Comparison of ENCODE assay signal across 23 mouse cellular contexts in the genomic region with DNA sequence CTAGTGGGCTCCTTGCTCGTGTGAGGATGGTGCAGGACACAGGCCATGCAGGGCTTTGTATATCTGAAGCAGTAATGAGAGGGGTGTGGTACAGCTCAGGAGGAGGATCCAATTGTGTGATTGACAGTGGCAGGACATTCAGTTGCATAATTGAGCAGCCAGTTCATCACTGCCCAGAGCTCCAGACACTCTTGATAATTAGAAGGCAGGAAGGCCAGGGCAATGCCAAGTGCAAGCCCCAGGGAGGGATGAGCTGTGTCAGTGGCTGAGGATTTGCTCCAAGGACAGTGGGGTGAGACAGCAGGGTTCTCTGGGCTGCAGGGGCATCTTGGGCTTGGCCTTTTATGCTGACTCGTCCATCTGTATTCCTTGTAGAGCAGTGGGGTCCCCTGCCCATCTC. TPM values are rescaled to one million over a fixed set of nuclear protein-coding genes. Genes with fewer than 3 reads are reported as not detected.
DNase-seq lines count a peak whose midpoint lies in the region; ATAC-seq lines count a peak whose summit lies in the region.
"Had no signal": no experiment of that assay in that cellular context is flagged by ENCODE, and none has a peak within 500 bp of the region (broad histone marks: within the 10 kb centered on the region; RNA-seq: fewer than 3 reads in every experiment).

No protein-coding gene starts in this region.

- no peaks in the 10 kb centered on the region for H3K4me1 ChIP-seq in hindbrain, embryonic 11.5 days (replicated peaks; ENCODE audit: control insufficient read depth, insufficient read depth, low read length)
- no peaks in the 10 kb centered on the region for H3K4me1 ChIP-seq in hindbrain, embryonic 16.5 days (ENCODE audit: control insufficient read depth, insufficient read depth, low read depth, low read length)
- H3K4me1 ChIP-seq in neural tube, embryonic 13.5 days (replicated peaks): no peaks in the 10 kb centered on the region
- H3K4me1 ChIP-seq: embryonic facial prominence, embryonic 15.5 days; hindbrain, embryonic 10.5 days; hindbrain, embryonic 15.5 days had no signal

- H3K27me3 ChIP-seq in hindbrain, embryonic 11.5 days (ENCODE audit: control insufficient read depth, insufficient read depth, low read length): no peaks in the 10 kb centered on the region
- no peaks in the 10 kb centered on the region for H3K27me3 ChIP-seq in hindbrain, embryonic 16.5 days (replicated peaks; ENCODE audit: control insufficient read depth, insufficient read depth, low read length)
- H3K27me3 ChIP-seq in neural tube, embryonic 13.5 days: no peaks in the 10 kb centered on the region
- H3K27me3 ChIP-seq: embryonic facial prominence, embryonic 15.5 days; heart, embryonic 12.5 days; hindbrain, embryonic 15.5 days had no signal

- 54% methylated on average over 2 of the region's 2 CpGs for WGBS in hindbrain, embryonic 11.5 days
- 66% methylated on average over 2 of the region's 2 CpGs for WGBS in hindbrain, embryonic 16.5 days
- 54% methylated on average over 2 of the region's 2 CpGs for WGBS in neural tube, embryonic 13.5 days

- H3K36me3 ChIP-seq in hindbrain, embryonic 11.5 days (ENCODE audit: control insufficient read depth, insufficient read depth, low read length): no peaks in the 10 kb centered on the region
- no peaks in the 10 kb centered on the region; the same call in 1 of the 2 replicates for H3K36me3 ChIP-seq in hindbrain, embryonic 16.5 days (ENCODE audit: control insufficient read depth, insufficient read depth, low read length)
- H3K36me3 ChIP-seq in neural tube, embryonic 13.5 days: peaks cover 5% of the 10 kb centered on the region; the same call in 1 of the 2 replicates
- H3K36me3 ChIP-seq: forebrain, embryonic 10.5 days; hindbrain, embryonic 10.5 days; hindbrain, embryonic 15.5 days had no signal

- H3K9me3 ChIP-seq in hindbrain, embryonic 11.5 days (ENCODE audit: control insufficient read depth, low read length): no peaks in the 10 kb centered on the region
- peaks cover 10% of the 10 kb centered on the region; the same call in 1 of the 2 replicates for H3K9me3 ChIP-seq in hindbrain, embryonic 16.5 days (ENCODE audit: control insufficient read depth, low read length)
- H3K9me3 ChIP-seq in neural tube, embryonic 13.5 days: peaks cover 5% of the 10 kb centered on the region; the same call in 1 of the 2 replicates
- H3K9me3 ChIP-seq: embryonic facial prominence, embryonic 15.5 days; hindbrain, embryonic 15.5 days had no signal

- H3K9ac ChIP-seq in hindbrain, embryonic 11.5 days (ENCODE audit: low read depth, low read length): no peak overlapping the region
- H3K9ac ChIP-seq in hindbrain, embryonic 16.5 days (ENCODE audit: low read depth, low read length): no peak overlapping the region
- no peak overlapping the region for H3K9ac ChIP-seq in neural tube, embryonic 13.5 days
- H3K9ac ChIP-seq: embryonic facial prominence, embryonic 15.5 days; heart, embryonic 12.5 days; hindbrain, embryonic 15.5 days had no signal

- 0 out of 2 replicates have a peak, but pooled peaks have one; percentile 22 for ATAC-seq in hindbrain, embryonic 11.5 days (ENCODE audit: low FRiP score)
- no peak for ATAC-seq in hindbrain, embryonic 16.5 days
- 0 out of 2 replicates have a peak, but pooled peaks have one; percentile 19 for ATAC-seq in neural tube, embryonic 13.5 days (ENCODE audit: low read depth)
- ATAC-seq: forebrain, embryonic 16.5 days; inflammation-experienced regulatory T-cells, adult 6 months had no signal

- no peak overlapping the region for H3K4me3 ChIP-seq in hindbrain, embryonic 11.5 days (ENCODE audit: low read depth, low read length)
- H3K4me3 ChIP-seq in hindbrain, embryonic 16.5 days (ENCODE audit: low read length): no peak overlapping the region
- H3K4me3 ChIP-seq in neural tube, embryonic 13.5 days: no peak overlapping the region
- H3K4me3 ChIP-seq: embryonic facial prominence, embryonic 15.5 days; erythroblast, embryonic 14.5 days; forebrain, embryonic 10.5 days; heart, adult 2 months; heart, embryonic 12.5 days; hindbrain, embryonic 10.5 days; hindbrain, embryonic 15.5 days had no signal

- no peak overlapping the region for H3K4me2 ChIP-seq in hindbrain, embryonic 11.5 days (replicated peaks; ENCODE audit: low read depth, low read length)
- no peak overlapping the region for H3K4me2 ChIP-seq in hindbrain, embryonic 16.5 days (ENCODE audit: low read length)
- no peak overlapping the region for H3K4me2 ChIP-seq in neural tube, embryonic 13.5 days
- H3K4me2 ChIP-seq: embryonic facial prominence, embryonic 15.5 days; heart, embryonic 12.5 days; hindbrain, embryonic 15.5 days had no signal

- peak; percentile 55 for DNase-seq in adrenal gland, adult 8-10 months
- no peak for DNase-seq in adrenal gland, postnatal 14 days
- no peak for DNase-seq in hindbrain, embryonic 11.5 days (ENCODE audit: low spot score)
- no peak for DNase-seq in neural tube, embryonic 10.5 days (ENCODE audit: extremely low spot score, low spot score)
- DNase-seq in lung, postnatal 10 days: no peak
- DNase-seq: cerebellum, adult 11 months; cerebellum, adult 8-10 months; cerebellum, postnatal 14 days; embryo, embryonic 11 days; gastrocnemius, postnatal 10 days; heart, adult 2 months had no signal

- H3K27ac ChIP-seq in hindbrain, embryonic 11.5 days (ENCODE audit: low read depth, low read length): no peak overlapping the region
- H3K27ac ChIP-seq in hindbrain, embryonic 16.5 days (ENCODE audit: low read depth, low read length): no peak overlapping the region
- no peak overlapping the region for H3K27ac ChIP-seq in neural tube, embryonic 13.5 days (replicated peaks)
- H3K27ac ChIP-seq: embryonic facial prominence, embryonic 15.5 days; forebrain, embryonic 10.5 days; heart, adult 2 months; hindbrain, embryonic 10.5 days; hindbrain, embryonic 15.5 days had no signal

RNA-seq across cellular contexts. Expression of a gene that starts 17.0 kb away (rescaled TPM):
- 10 to 100 TPM; 25.4 to 38.6 (median 31.6) TPM for total RNA-seq in adrenal gland, adult 8-10 months (2022)
- total RNA-seq in adrenal gland, postnatal 14 days (2021): 27.1 and 32.0 TPM in 2 replicates
- polyA plus RNA-seq in hindbrain, embryonic 11.5 days (2014; fragmentation: Nextera tagmentation; extraction: Ambion mirVana): 61.4 and 62.4 TPM in 2 replicates
- 38.8 and 42.0 TPM in 2 replicates for polyA plus RNA-seq in hindbrain, embryonic 16.5 days (2015; fragmentation: Nextera tagmentation; extraction: Ambion mirVana)
- polyA plus RNA-seq in neural tube, embryonic 13.5 days (2015; fragmentation: Nextera tagmentation; extraction: Ambion mirVana): 40.3 and 41.5 TPM in 2 replicates

RNA-seq across cellular contexts. Expression of a gene that starts 35.2 kb away (rescaled TPM):
- 10 to 100 TPM; 26.9 to 55.8 (median 28.7) TPM for total RNA-seq in adrenal gland, adult 8-10 months (2022)
- total RNA-seq in adrenal gland, postnatal 14 days (2021): 10.6 and 12.0 TPM in 2 replicates
- 0.56 and 0.66 TPM in 2 replicates for polyA plus RNA-seq in hindbrain, embryonic 11.5 days (2014; fragmentation: Nextera tagmentation; extraction: Ambion mirVana)
- polyA plus RNA-seq in hindbrain, embryonic 16.5 days (2015; fragmentation: Nextera tagmentation; extraction: Ambion mirVana): 0.57 and 0.90 TPM in 2 replicates
- 0.44 and 0.70 TPM in 2 replicates for polyA plus RNA-seq in neural tube, embryonic 13.5 days (2015; fragmentation: Nextera tagmentation; extraction: Ambion mirVana)
- total RNA-seq: common myeloid progenitor, adult 5-6 weeks; MEL had no signal
- polyA plus RNA-seq: erythroblast, embryonic 14.5 days; inflammation-experienced regulatory T-cells, adult 6 months had no signal

RNA-seq across cellular contexts. Expression of a gene that starts 55.3 kb away (rescaled TPM):
- 10 to 100 TPM; 40.0 to 49.7 (median 41.0) TPM for total RNA-seq in adrenal gland, adult 8-10 months (2022)
- 34.0 and 34.6 TPM in 2 replicates for total RNA-seq in adrenal gland, postnatal 14 days (2021)
- polyA plus RNA-seq in hindbrain, embryonic 11.5 days (2014; fragmentation: Nextera tagmentation; extraction: Ambion mirVana): 41.2 and 48.5 TPM in 2 replicates
- polyA plus RNA-seq in hindbrain, embryonic 16.5 days (2015; fragmentation: Nextera tagmentation; extraction: Ambion mirVana): 46.2 and 47.9 TPM in 2 replicates
- polyA plus RNA-seq in neural tube, embryonic 13.5 days (2015; fragmentation: Nextera tagmentation; extraction: Ambion mirVana): 46.4 and 50.0 TPM in 2 replicates
- polyA plus RNA-seq: erythroblast, embryonic 14.5 days had no signal

RNA-seq across cellular contexts. Expression of a gene that starts 55.4 kb away (rescaled TPM):
- total RNA-seq in adrenal gland, adult 8-10 months (2022): 10 to 100 TPM; 28.5 to 47.2 (median 40.2) TPM
- total RNA-seq in adrenal gland, postnatal 14 days (2021): 35.4 and 42.7 TPM in 2 replicates
- 133 and 140 TPM in 2 replicates for polyA plus RNA-seq in hindbrain, embryonic 11.5 days (2014; fragmentation: Nextera tagmentation; extraction: Ambion mirVana)
- 69.9 and 71.6 TPM in 2 replicates for polyA plus RNA-seq in hindbrain, embryonic 16.5 days (2015; fragmentation: Nextera tagmentation; extraction: Ambion mirVana)
- 58.9 and 69.9 TPM in 2 replicates for polyA plus RNA-seq in neural tube, embryonic 13.5 days (2015; fragmentation: Nextera tagmentation; extraction: Ambion mirVana)
